Mouse (Mus musculus): ENCODE data around the gene Meltf. TPM values are rescaled to one million over a fixed set of nuclear protein-coding genes. Genes with fewer than 3 reads are reported as not detected.
A peak's percentile ranks its signal among the peaks of the same experiment; 100 is the strongest.

Meltf gene
- 0.32 TPM in 2 replicates for polyA plus RNA-seq (2015; fragmentation: Nextera tagmentation; extraction: Ambion mirVana)

GRCm38 (mm10) chr16:31878573-31879257, at the start of gene Meltf:
Gene Meltf (plus strand): TSS chr16:31878810.
- peak; percentile 45; the same call in 1 of the 2 replicates for ATAC-seq (ENCODE audit: low read depth)
- 35% methylated on average over 21 of the region's 21 CpGs for WGBS
- H3K4me3 ChIP-seq: no peak within 1 kb of the TSS
- H3K9me3 ChIP-seq: no peaks in the 10 kb centered on the region
- no peaks in the 10 kb centered on the region; the same call in 1 of the 2 replicates for H3K27me3 ChIP-seq
- peaks cover 12% of the 10 kb centered on the region for H3K36me3 ChIP-seq
- no peak within 1 kb of the TSS for H3K27ac ChIP-seq (replicated peaks)
- peak within 1 kb of the TSS; percentile 30 for H3K4me2 ChIP-seq
- H3K9ac ChIP-seq: no peak within 1 kb of the TSS
- H3K4me1 ChIP-seq (replicated peaks): peaks cover 10% of the 10 kb centered on the region

GRCm38 (mm10) chr16:31830726-31831125, 47.9 kb upstream of the Meltf start:
- H3K4me2 ChIP-seq: no peak overlapping the region
- no peaks in the 10 kb centered on the region for H3K9me3 ChIP-seq
- no peak overlapping the region for H3K27ac ChIP-seq (replicated peaks)
- ATAC-seq (ENCODE audit: low read depth): no peak
- 90% methylated on average over 4 of the region's 4 CpGs for WGBS
- no peak overlapping the region for H3K9ac ChIP-seq
- 0 out of 2 replicates have a peak, but pooled peaks cover 3% of the 10 kb centered on the region for H3K36me3 ChIP-seq
- H3K4me1 ChIP-seq (replicated peaks): 0 out of 2 replicates have a peak, but pooled peaks cover 5% of the 10 kb centered on the region
- H3K27me3 ChIP-seq: no peaks in the 10 kb centered on the region
- no peak overlapping the region for H3K4me3 ChIP-seq

GRCm38 (mm10) chr16:31832630-31833422, 45.8 kb upstream of the Meltf start:
- H3K9me3 ChIP-seq: no peaks in the 10 kb centered on the region
- H3K9ac ChIP-seq: no peak overlapping the region
- H3K4me2 ChIP-seq: no peak overlapping the region
- H3K4me3 ChIP-seq: no peak overlapping the region
- H3K27me3 ChIP-seq: no peaks in the 10 kb centered on the region
- no peaks in the 10 kb centered on the region for H3K4me1 ChIP-seq (replicated peaks)
- H3K36me3 ChIP-seq: 0 out of 2 replicates have a peak, but pooled peaks cover 3% of the 10 kb centered on the region
- ATAC-seq (ENCODE audit: low read depth): no peak
- 93% methylated on average over 10 of the region's 10 CpGs for WGBS
- no peak overlapping the region for H3K27ac ChIP-seq (replicated peaks)

- WGBS: 73% methylated on average over 7 of the region's 7 CpGs
Measured at GRCm38 (mm10) chr16:31834011-31834584, 44.5 kb upstream of the Meltf start.

GRCm38 (mm10) chr16:31834662-31835318, 43.8 kb upstream of the Meltf start:
- H3K9ac ChIP-seq: no peak overlapping the region
- no peaks in the 10 kb centered on the region for H3K27me3 ChIP-seq
- no peak overlapping the region for H3K27ac ChIP-seq (replicated peaks)
- peaks cover 8% of the 10 kb centered on the region; the same call in 1 of the 2 replicates for H3K36me3 ChIP-seq
- no peak overlapping the region for H3K4me2 ChIP-seq
- H3K9me3 ChIP-seq: no peaks in the 10 kb centered on the region
- H3K4me3 ChIP-seq: no peak overlapping the region
- no peaks in the 10 kb centered on the region for H3K4me1 ChIP-seq (replicated peaks)
- 78% methylated on average over 2 of the region's 2 CpGs for WGBS
- ATAC-seq (ENCODE audit: low read depth): no peak

More at GRCm38 (mm10) chr16:31834011-31834584, 44.5 kb upstream of the Meltf start:
- H3K4me1 ChIP-seq (replicated peaks): no peaks in the 10 kb centered on the region
- no peak overlapping the region for H3K27ac ChIP-seq (replicated peaks)
- H3K9me3 ChIP-seq: no peaks in the 10 kb centered on the region
- no peak overlapping the region for H3K9ac ChIP-seq
- no peak overlapping the region for H3K4me3 ChIP-seq
- peaks cover 8% of the 10 kb centered on the region; the same call in 1 of the 2 replicates for H3K36me3 ChIP-seq
- H3K4me2 ChIP-seq: no peak overlapping the region
- ATAC-seq (ENCODE audit: low read depth): no peak
- no peaks in the 10 kb centered on the region for H3K27me3 ChIP-seq

DNA sequence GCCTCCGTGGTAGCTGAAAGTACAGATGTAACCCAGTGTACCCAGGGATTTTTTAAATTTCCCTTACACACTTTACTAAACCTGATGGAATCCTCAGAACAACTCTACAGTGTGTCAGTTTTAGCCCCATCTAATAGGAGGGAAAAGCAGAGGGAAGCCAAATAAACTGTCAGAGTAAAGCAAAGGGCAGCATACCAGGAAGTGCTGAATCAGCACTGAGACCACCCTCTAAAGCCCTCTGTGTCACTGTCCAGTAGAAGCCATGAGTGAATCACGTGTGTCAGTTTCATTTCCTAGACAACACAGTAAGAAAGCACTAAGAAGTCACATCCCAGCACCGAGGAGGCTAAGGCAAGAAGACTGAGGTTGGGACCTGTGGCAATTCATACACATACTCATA, 41.2 kb upstream of the Meltf start:
- Histone ChIP-seq H3K36me3 (peaks cover 8% of the 10 kb centered on the region; the same call in 1 of the 2 replicates), H3K4me1 (replicated peaks) (no peaks in the 10 kb centered on the region), H3K27me3 (no peaks in the 10 kb centered on the region), H3K27ac (replicated peaks) (no peak overlapping the region), H3K4me2 (no peak overlapping the region), H3K9ac (no peak overlapping the region), H3K4me3 (no peak overlapping the region), H3K9me3 (no peaks in the 10 kb centered on the region)
- WGBS: 89% methylated on average over 3 of the region's 3 CpGs
- no peak for ATAC-seq (ENCODE audit: low read depth)

GRCm38 (mm10) chr16:31844246-31844645, 34.4 kb upstream of the Meltf start:
- Histone ChIP-seq H3K4me3 (no peak overlapping the region), H3K4me2 (no peak overlapping the region), H3K27me3 (no peaks in the 10 kb centered on the region), H3K27ac (replicated peaks) (no peak overlapping the region), H3K9ac (no peak overlapping the region), H3K36me3 (peaks cover 1% of the 10 kb centered on the region; the same call in 1 of the 2 replicates), H3K9me3 (no peaks in the 10 kb centered on the region), H3K4me1 (replicated peaks) (0 out of 2 replicates have a peak, but pooled peaks cover 4% of the 10 kb centered on the region)
- no peak for ATAC-seq (ENCODE audit: low read depth)
- 89% methylated on average over 3 of the region's 3 CpGs for WGBS

DNA sequence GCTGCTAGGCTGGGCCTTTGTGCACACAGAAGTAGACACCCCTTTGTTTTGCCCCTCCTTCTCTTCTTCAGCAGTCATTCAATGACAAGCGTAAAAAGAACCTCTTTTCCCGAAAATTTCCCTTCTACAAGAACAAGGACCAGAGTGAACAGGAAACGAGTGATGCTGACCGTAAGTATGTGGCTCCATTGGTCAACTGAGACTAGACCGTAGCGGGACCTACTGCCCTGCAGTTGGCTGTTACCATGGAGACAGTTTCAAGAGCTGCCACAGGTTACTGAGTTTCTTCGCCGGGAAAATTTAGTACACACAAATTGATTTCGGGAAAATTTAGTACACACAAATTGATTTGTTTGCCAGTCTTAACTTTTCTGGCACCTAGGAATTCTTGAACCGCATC, 31.8 kb upstream of the Meltf start:
- WGBS: 51% methylated on average over 10 of the region's 10 CpGs

GRCm38 (mm10) chr16:31863920-31864319, 14.7 kb upstream of the Meltf start:
- H3K4me2 ChIP-seq: no peak overlapping the region
- H3K4me1 ChIP-seq (replicated peaks): no peaks in the 10 kb centered on the region
- no peaks in the 10 kb centered on the region for H3K9me3 ChIP-seq
- 93% methylated on average over 5 of the region's 5 CpGs for WGBS
- H3K27me3 ChIP-seq: no peaks in the 10 kb centered on the region
- H3K4me3 ChIP-seq: no peak overlapping the region
- no peak overlapping the region for H3K27ac ChIP-seq (replicated peaks)
- H3K9ac ChIP-seq: no peak overlapping the region
- peaks cover 62% of the 10 kb centered on the region for H3K36me3 ChIP-seq
- ATAC-seq (ENCODE audit: low read depth): no peak

More for the DNA sequence above, 31.8 kb upstream of the Meltf start:
- Histone ChIP-seq H3K4me1 (replicated peaks) (0 out of 2 replicates have a peak, but pooled peaks cover 4% of the 10 kb centered on the region), H3K4me3 (no peak overlapping the region), H3K9me3 (no peaks in the 10 kb centered on the region), H3K36me3 (no peaks in the 10 kb centered on the region), H3K27me3 (no peaks in the 10 kb centered on the region), H3K9ac (no peak overlapping the region), H3K4me2 (0 out of 2 replicates have a peak overlapping the region, but pooled peaks have one; percentile 16), H3K27ac (replicated peaks) (no peak overlapping the region)
- ATAC-seq (ENCODE audit: low read depth): no peak

GRCm38 (mm10) chr16:31865242-31865641, 13.4 kb upstream of the Meltf start:
- H3K4me2 ChIP-seq: no peak overlapping the region
- no peaks in the 10 kb centered on the region for H3K27me3 ChIP-seq
- H3K27ac ChIP-seq (replicated peaks): no peak overlapping the region
- no peak overlapping the region for H3K4me3 ChIP-seq
- no peak for ATAC-seq (ENCODE audit: low read depth)
- H3K36me3 ChIP-seq: peaks cover 59% of the 10 kb centered on the region
- WGBS: 69% methylated on average over 3 of the region's 3 CpGs
- H3K9me3 ChIP-seq: no peaks in the 10 kb centered on the region
- H3K9ac ChIP-seq: no peak overlapping the region
- H3K4me1 ChIP-seq (replicated peaks): no peaks in the 10 kb centered on the region

DNA sequence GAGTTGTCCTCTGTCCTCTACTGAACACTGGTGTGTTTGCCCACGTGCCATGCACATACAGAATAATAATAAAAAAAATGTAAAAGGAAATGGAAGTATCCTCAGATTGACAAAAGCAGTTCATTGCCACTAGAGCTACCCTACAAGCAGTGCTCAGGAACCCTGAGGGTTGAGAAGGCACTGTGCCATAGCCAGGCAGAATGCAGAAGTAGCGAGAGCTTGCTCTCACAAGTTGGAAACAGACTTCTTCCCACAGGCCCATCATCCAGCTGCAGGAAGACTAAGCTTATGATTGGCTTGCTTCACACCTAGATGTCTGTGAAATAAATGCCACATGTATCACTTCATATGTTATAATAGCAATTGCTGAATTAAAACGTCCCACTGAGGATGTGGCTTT, 11.7 kb upstream of the Meltf start:
- H3K36me3 ChIP-seq: peaks cover 52% of the 10 kb centered on the region
- no peaks in the 10 kb centered on the region for H3K27me3 ChIP-seq
- no peak overlapping the region for H3K4me3 ChIP-seq
- no peaks in the 10 kb centered on the region for H3K9me3 ChIP-seq
- no peak overlapping the region for H3K27ac ChIP-seq (replicated peaks)
- WGBS: 93% methylated on average over 3 of the region's 3 CpGs
- no peaks in the 10 kb centered on the region for H3K4me1 ChIP-seq (replicated peaks)
- H3K4me2 ChIP-seq: no peak overlapping the region
- H3K9ac ChIP-seq: no peak overlapping the region
- ATAC-seq (ENCODE audit: low read depth): no peak

Data from neural tube, embryonic 13.5 days (tissue).